Mouse (Mus musculus) testis, adult 2 months (tissue): ENCODE measurements at regions not wholly inside any gene's neighbourhood (a gene's known extent, or its start where the extent isn't known, plus 50 kb on each side); places are given as distances from the start of the nearest gene placed in this dataset.

Experiments used
- CTCF ChIP-seq: fragments of 200-500 bp; IDR thresholded peaks from 2 replicates; pipeline ENCODE4 v1.5.1; 2012; ENCODE audit warnings: low read depth, mild to moderate bottlenecking, inconsistent platforms, low read length, moderate library complexity; ENCODE audit not compliant: control insufficient read depth, insufficient read depth, insufficient replicate concordance
- POLR2A ChIP-seq: fragments of 200-500 bp; IDR thresholded peaks from 2 replicates; pipeline ENCODE4 v1.6.1; 2012; ENCODE audit warnings: low read depth, mild to moderate bottlenecking, inconsistent platforms, low read length, moderate library complexity; ENCODE audit not compliant: control insufficient read depth

GRCm38 (mm10) chr15:31753578-31754281 lies 152.1 kb downstream of the Fam173b start:
- TF ChIP-seq POLR2A = no peak
- no peak for TF ChIP-seq CTCF
